Mouse (Mus musculus) liver, embryonic 16.5 days (tissue): ENCODE data around the gene Dglucy. TPM values are rescaled to one million over a fixed set of nuclear protein-coding genes. Genes with fewer than 3 reads are reported as not detected.
A peak's percentile ranks its signal among the peaks of the same experiment; 100 is the strongest.

Source experiments
- ATAC-seq: fragments of 200-750 bp; cut with Nextera tagmentation; 2 replicates; pipeline ENCODE4 v1.8.0; 2017; ENCODE audit warnings: low read depth, mild to moderate bottlenecking, moderate number of reproducible peaks, moderate library complexity
- H3K27ac ChIP-seq: fragments of 300-500 bp; sonication (generic); 2 replicates; pipeline ENCODE4 v1.5.1; 2014; ENCODE audit warnings: mild to moderate bottlenecking, low read length
- H3K27me3 ChIP-seq: fragments of 300-500 bp; sonication (generic); 2 replicates; pipeline ENCODE4 v1.6.1; 2014; ENCODE audit warnings: low read depth, low read length, mixed read lengths; ENCODE audit not compliant: control insufficient read depth, insufficient read depth
- H3K36me3 ChIP-seq: fragments of 300-500 bp; sonication (generic); 2 replicates; pipeline ENCODE4 v1.6.1; 2014; ENCODE audit warnings: mild to moderate bottlenecking; ENCODE audit not compliant: control insufficient read depth, insufficient read depth
- H3K4me1 ChIP-seq: fragments of 300-500 bp; sonication (generic); 2 replicates; pipeline ENCODE4 v1.6.1; 2014; ENCODE audit warnings: low read depth, low read length, mixed read lengths; ENCODE audit not compliant: control insufficient read depth
- H3K4me2 ChIP-seq: fragments of 300-500 bp; sonication (generic); 2 replicates; pipeline ENCODE4 v1.6.1; 2014; ENCODE audit warnings: low read depth, low read length, mixed read lengths
- H3K4me3 ChIP-seq: fragments of 300-500 bp; sonication (generic); 2 replicates; pipeline ENCODE4 v1.5.1; 2014; ENCODE audit warnings: low read depth, mild to moderate bottlenecking, low read length
- H3K9ac ChIP-seq: fragments of 300-500 bp; sonication (generic); 2 replicates; pipeline ENCODE4 v1.6.1; 2014; ENCODE audit warnings: low read depth, low read length
- H3K9me3 ChIP-seq: fragments of 300-500 bp; sonication (generic); replicated peaks from 2 replicates; pipeline ENCODE4 v1.6.1; 2016; ENCODE audit warnings: low read length; ENCODE audit not compliant: control insufficient read depth
- WGBS: fragments of 180-500 bp; shearing (Covaris S2); extraction: QIAGEN DNeasy Blood & Tissue Kit; methylation state at CpG from one replicate; pipeline ENCODE4 v1.1.7; 2014; ENCODE audit not compliant: insufficient replicate concordance; 5-methylcytosine and 5-hydroxymethylcytosine counted together
- polyA plus RNA-seq: library from polyadenylated mRNA; unstranded; fragments of >200 nt; fragmentation: Nextera tagmentation; extraction: Ambion mirVana; gene quantifications from 2 replicates; pipeline ENCODE4 v1.2.1, GENCODE M21; 2015

The Dglucy gene
- polyA plus RNA-seq, 1 experiment from 2014 or later = 1.1 TPM

DNA sequence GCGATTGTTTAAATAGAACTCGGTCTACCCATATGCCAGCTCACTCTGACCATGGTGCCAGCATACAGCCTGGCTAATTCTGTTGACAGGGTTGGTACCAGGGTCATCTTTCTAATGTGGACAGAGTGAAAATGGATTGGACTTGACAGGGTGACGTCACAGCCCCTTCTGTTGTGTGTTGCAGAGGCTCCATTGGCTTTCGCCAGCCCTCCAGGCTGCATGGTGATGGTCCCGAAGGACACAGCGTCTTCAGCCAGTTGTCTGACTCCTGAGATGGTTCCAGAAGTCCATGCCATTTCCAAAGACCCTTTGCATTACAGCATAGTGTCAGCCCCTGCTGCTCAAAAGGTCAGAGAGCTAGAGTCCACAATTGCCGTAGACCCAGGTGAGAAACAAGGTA, 65.7 kb downstream of the Dglucy start:
- Histone ChIP-seq H3K4me2 (no peak overlapping the region), H3K9me3 (no peaks in the 10 kb centered on the region), H3K36me3 (no peaks in the 10 kb centered on the region), H3K27ac (no peak overlapping the region), H3K27me3 (no peaks in the 10 kb centered on the region), H3K4me3 (no peak overlapping the region), H3K9ac (no peak overlapping the region), H3K4me1 (no peaks in the 10 kb centered on the region)
- no peak for ATAC-seq
- 59% methylated on average over 7 of the region's 7 CpGs for whole genome bisulfite sequencing

DNA sequence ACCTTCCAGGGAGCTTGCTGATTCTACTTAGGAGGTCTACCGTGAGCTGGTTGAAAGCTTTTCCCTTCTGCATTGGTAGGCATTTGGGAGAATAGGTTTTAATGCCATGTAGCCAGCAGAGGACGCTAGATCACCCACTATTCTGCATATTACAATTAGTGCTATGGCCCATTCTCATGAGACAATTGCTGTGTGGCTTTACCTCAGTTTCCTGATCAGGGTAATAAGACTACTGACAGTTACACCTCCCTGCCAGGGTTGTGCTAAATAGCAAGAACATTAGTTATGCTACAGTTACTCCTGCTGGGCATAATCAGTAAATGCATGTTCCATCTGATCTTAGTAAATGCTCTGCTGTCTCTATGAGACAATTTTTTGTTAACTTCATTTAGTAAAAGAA, 67.0 kb downstream of the Dglucy start:
- no peak overlapping the region for H3K9ac ChIP-seq
- H3K9me3 ChIP-seq = no peaks in the 10 kb centered on the region
- no peak overlapping the region for H3K4me2 ChIP-seq
- no peak overlapping the region for H3K27ac ChIP-seq
- H3K4me1 ChIP-seq = no peaks in the 10 kb centered on the region
- ATAC-seq = no peak
- WGBS = 25% methylated on average over 2 of the region's 2 CpGs
- H3K4me3 ChIP-seq = no peak overlapping the region
- H3K36me3 ChIP-seq = no peaks in the 10 kb centered on the region
- H3K27me3 ChIP-seq = no peaks in the 10 kb centered on the region

DNA sequence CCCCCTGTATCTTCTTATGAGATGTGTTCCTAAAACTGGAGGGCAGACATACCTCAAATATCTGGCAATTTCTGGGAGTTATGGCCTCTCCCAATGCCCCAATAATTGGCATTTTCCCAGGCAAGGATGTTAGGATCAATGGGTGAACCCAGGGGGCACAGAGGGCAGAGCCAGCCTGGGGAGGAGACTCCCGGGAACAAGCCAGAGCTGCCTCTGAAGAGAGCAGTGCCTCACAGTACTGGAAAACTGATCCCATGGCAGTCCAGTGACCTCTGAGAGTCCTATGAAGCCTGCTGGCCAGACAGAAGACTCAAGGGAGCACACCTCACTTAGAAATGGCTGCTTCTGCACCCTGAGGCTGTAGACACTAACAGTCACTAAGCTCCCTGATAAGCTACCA, 67.7 kb downstream of the Dglucy start:
- no peaks in the 10 kb centered on the region for H3K36me3 ChIP-seq
- 76% methylated on average over 1 of the region's 1 CpGs for WGBS

DNA sequence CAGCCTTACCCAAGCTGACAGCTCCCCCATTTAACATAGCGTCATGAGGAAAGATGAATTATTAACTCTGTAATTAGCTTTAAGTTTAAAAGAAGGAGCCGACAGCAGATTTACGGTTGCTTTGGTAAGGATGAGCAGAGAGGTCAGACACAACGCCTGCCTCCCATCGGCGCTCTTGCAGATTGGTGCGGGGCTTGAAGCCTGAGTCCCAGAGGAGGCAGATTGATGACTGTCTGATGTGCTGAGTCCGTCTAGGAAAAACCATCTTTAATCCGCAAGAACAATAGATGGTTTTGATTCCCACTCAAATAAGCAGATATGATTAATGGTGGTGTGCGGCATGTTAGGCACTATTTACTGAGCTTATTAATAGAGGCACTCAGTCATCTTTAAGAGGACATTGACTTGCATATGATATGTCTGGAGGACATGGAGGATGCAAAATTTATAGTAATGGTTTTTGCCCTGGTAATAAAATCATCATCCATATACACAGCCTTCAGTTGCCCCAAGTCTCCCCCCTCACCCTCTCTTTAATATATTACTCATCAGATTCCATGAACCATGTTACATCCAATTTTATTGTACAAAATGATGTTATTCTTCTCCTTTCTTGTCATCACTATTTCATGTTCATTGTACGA, 68.7 kb downstream of the Dglucy start:
- H3K4me1 ChIP-seq = no peaks in the 10 kb centered on the region

More for the DNA sequence above, 67.7 kb downstream of the Dglucy start:
- ATAC-seq = no peak
- H3K27ac ChIP-seq = no peak overlapping the region
- H3K9ac ChIP-seq = no peak overlapping the region
- H3K9me3 ChIP-seq = no peaks in the 10 kb centered on the region
- no peak overlapping the region for H3K4me3 ChIP-seq
- H3K4me1 ChIP-seq = no peaks in the 10 kb centered on the region
- H3K4me2 ChIP-seq = no peak overlapping the region
- H3K27me3 ChIP-seq = no peaks in the 10 kb centered on the region

DNA sequence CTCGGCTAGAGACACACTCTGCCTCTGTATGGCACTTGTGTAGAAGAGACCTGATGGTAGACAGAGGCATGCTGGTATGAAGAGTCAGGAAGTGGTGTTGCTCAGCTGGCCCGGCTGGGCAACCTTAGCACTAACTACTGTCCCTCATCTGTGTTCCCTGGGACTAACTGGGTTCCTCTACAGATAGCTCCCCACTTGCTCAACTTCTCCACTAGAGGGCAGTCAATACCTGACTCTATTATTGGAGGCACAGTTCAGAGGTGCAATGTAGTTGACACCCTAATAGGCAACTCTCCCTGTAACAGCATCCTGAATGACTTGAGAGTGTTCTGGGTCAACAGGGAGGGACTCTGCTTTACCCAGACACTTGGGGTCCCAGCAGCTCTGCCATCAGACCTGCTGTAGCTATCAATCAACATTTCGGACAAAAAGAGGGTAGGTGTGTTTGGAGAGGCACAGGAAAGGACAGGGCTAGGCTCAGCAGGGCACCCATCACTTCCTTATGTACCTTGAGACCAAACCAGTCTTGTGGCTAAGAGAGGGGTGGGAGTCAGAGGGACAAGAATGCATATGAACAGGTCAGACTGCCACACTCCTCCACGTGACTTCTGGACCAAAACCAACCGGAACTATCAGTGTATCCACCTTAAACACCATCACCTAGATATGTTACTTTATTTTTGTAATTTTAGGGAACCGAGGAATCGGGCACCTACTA, 70.7 kb downstream of the Dglucy start:
- ATAC-seq = peak; percentile 54
- H3K36me3 ChIP-seq = no peaks in the 10 kb centered on the region
- H3K27me3 ChIP-seq = no peaks in the 10 kb centered on the region
- no peaks in the 10 kb centered on the region for H3K9me3 ChIP-seq
- H3K4me3 ChIP-seq = no peak overlapping the region
- 58% methylated on average over 7 of the region's 7 CpGs for WGBS
- no peak overlapping the region for H3K27ac ChIP-seq
- H3K9ac ChIP-seq = no peak overlapping the region
- no peak overlapping the region for H3K4me2 ChIP-seq
- no peaks in the 10 kb centered on the region for H3K4me1 ChIP-seq

More for the DNA sequence above, 68.7 kb downstream of the Dglucy start:
- H3K27me3 ChIP-seq = no peaks in the 10 kb centered on the region
- ATAC-seq = no peak
- 73% methylated on average over 11 of the region's 11 CpGs for WGBS
- no peaks in the 10 kb centered on the region for H3K36me3 ChIP-seq
- H3K9ac ChIP-seq = no peak overlapping the region
- H3K9me3 ChIP-seq = no peaks in the 10 kb centered on the region
- no peak overlapping the region for H3K27ac ChIP-seq
- H3K4me2 ChIP-seq = no peak overlapping the region
- H3K4me3 ChIP-seq = no peak overlapping the region

DNA sequence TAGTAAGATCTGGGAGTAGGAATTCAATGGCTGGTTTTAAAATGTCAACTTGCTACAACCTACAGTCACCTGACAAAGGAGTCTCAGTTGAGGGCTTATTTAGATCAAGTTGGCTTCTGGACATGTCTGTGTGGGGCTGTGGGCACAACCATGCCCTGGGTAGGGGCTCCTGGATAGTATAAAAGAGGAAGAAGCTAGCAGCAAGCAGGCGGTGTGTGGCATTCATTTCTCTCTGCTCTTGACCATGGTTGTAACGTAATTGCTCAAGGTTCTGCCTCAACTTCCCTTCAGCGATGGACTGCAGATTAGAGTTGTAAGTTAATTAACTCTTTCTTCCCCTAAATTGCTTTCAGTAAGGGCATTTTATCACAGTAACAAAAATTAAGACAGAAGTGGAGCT, 73.5 kb downstream of the Dglucy start:
- Histone ChIP-seq H3K9me3 (no peaks in the 10 kb centered on the region), H3K36me3 (no peaks in the 10 kb centered on the region), H3K27me3 (no peaks in the 10 kb centered on the region), H3K4me3 (no peak overlapping the region), H3K4me1 (no peaks in the 10 kb centered on the region), H3K4me2 (no peak overlapping the region), H3K27ac (no peak overlapping the region), H3K9ac (no peak overlapping the region)
- WGBS = 26% methylated on average over 3 of the region's 3 CpGs
- ATAC-seq = no peak

DNA sequence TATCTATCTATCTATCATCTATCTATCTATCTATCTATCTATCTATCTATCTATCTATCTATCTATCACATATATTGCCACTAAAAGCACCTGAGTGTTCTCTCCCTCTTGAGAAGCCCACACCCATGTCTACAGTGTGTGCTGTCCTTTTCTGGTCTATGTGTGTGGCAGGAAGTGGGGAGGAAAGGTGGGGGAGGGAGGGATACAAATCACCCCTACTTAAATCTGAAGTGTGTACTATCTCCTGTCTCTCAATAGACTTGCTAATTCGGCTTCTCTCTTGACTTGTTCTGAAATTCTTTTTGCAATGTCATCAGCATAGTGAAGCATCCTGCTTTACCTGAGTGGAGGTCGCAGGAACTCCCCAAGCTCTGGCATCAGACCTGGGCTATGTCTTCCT, 77.5 kb downstream of the Dglucy start:
- WGBS = 43% methylated on average over 2 of the region's 2 CpGs
- no peak for ATAC-seq

DNA sequence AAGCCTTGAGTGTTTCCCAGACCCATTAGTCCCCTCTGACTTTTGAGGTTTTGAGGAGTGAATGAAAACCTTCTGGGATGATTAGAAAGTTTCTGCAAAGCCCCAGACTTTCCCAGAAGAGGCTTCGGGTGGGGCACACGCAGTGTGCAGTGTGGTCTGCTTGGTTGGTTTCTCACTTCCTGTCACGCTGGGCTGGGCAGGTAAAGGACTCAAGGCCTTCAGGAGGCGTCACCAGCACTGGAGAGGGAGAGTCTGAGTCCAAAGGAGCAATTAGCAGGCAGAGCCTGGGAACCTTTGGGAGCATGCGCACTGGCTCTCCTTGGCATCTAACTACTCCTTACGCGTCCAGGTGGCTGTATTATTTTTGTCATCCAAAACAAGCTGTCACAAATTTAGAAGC, 78.9 kb downstream of the Dglucy start:
- WGBS = 44% methylated on average over 7 of the region's 7 CpGs
- H3K4me1 ChIP-seq = no peaks in the 10 kb centered on the region
- no peak for ATAC-seq

More for the DNA sequence above, 77.5 kb downstream of the Dglucy start:
- H3K27ac ChIP-seq = no peak overlapping the region
- H3K27me3 ChIP-seq = no peaks in the 10 kb centered on the region
- no peak overlapping the region for H3K4me2 ChIP-seq
- no peaks in the 10 kb centered on the region for H3K36me3 ChIP-seq
- no peaks in the 10 kb centered on the region for H3K9me3 ChIP-seq
- no peaks in the 10 kb centered on the region for H3K4me1 ChIP-seq
- H3K9ac ChIP-seq = no peak overlapping the region
- H3K4me3 ChIP-seq = no peak overlapping the region

DNA sequence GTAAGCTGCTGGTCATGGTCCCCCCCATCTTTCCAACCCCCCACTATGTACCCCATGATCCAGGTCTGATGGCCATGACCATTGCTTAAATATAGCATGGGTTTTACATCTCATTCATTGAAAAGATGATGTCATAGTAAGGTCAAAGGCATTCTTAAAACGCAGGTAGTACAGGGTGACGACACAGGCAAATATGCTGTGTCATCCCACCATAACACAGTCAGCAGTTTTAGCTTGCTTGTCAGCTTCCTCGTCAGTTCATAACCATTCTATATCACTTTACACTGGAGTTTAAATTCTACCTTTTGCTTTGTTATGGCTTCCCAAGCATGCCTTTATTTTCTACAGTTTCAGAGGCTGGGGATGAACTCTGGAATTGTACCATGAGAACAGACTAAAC, 83.4 kb downstream of the Dglucy start:
- H3K4me1 ChIP-seq = no peaks in the 10 kb centered on the region
- H3K9me3 ChIP-seq = no peaks in the 10 kb centered on the region
- H3K27me3 ChIP-seq = no peaks in the 10 kb centered on the region
- H3K4me3 ChIP-seq = no peak overlapping the region
- no peaks in the 10 kb centered on the region for H3K36me3 ChIP-seq
- no peak overlapping the region for H3K27ac ChIP-seq
- H3K9ac ChIP-seq = no peak overlapping the region
- ATAC-seq = no peak
- 34% methylated on average over 3 of the region's 3 CpGs for WGBS
- H3K4me2 ChIP-seq = no peak overlapping the region

More for the DNA sequence above, 78.9 kb downstream of the Dglucy start:
- H3K4me2 ChIP-seq = no peak overlapping the region
- H3K27me3 ChIP-seq = no peaks in the 10 kb centered on the region
- H3K9me3 ChIP-seq = no peaks in the 10 kb centered on the region
- no peak overlapping the region for H3K27ac ChIP-seq
- H3K4me3 ChIP-seq = no peak overlapping the region
- H3K36me3 ChIP-seq = no peaks in the 10 kb centered on the region
- no peak overlapping the region for H3K9ac ChIP-seq
